Mouse (Mus musculus): ENCODE data around the gene Olfr1224-ps1. TPM values are rescaled to one million over a fixed set of nuclear protein-coding genes. Genes with fewer than 3 reads are reported as not detected.
"Not testable (repeated sequence)": the region's sequence is repeated elsewhere in the genome, so short reads cannot be mapped to it uniquely, and the experiment has no call there.

Olfr1224-ps1 gene
- total RNA-seq (2022), result not detected

- not testable (repeated sequence) for DNase-seq (ENCODE audit: low spot score in 2 of 2)
Measured at GRCm38 (mm10) chr2:89163991-89164390, at the start of gene Olfr1224-ps1. TSS of gene Olfr1224-ps1 (minus strand) at chr2:89164091.

DNA sequence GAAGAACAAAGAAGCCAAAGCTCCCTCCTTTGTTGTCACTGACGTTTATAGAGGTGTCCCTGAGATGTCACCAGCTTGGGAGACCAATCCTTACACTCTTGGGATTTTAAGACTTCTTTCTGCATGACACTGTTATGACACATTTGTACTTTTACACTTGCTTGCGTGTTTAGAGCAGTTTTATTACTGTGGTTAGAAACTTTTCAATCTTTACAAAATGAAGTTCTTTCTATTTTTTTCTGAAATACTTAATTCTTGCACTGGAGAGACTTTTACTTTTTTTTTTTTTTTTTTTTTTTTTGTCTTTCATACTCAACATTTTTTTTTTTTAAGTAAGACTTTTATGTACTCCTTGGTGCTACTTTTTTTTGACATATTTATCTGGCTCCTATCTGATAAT is 36.1 kb upstream of the Olfr1224-ps1 start, which contains the start of gene Olfr1226:
Olfr1226 (minus strand) TSS at position 101 of the 400 bp plus-strand sequence.
- DNase-seq (ENCODE audit: low spot score in 2 of 2), result no peak

- DNase-seq (ENCODE audit: low spot score in 2 of 2), result no peak
Measured at GRCm38 (mm10) chr2:89196325-89196982, 32.6 kb upstream of the Olfr1224-ps1 start.

DNA sequence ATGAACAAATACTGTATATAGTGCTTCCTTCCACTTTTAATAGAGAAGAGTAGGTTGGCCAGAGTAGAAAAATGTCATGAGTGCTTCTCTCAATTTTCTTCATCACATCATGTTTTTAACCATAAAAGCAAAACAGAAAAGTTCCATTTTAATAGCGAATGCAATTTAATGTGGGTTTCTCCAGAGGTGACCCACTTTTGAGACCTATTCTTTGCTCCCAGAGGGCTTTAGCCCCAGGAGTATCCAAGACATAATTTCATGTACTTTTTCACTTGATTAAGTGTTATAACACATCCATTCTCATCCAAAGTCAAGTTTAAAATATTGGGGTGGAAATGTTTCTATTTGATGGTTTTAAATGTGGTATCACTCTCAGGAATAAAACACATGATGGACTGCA is 10.7 kb upstream of the Olfr1224-ps1 start, which contains the start of gene Olfr1225:
Olfr1225 (minus strand) TSS at position 101 of the 400 bp plus-strand sequence.
- no peak for DNase-seq (ENCODE audit: low spot score in 2 of 2)

GRCm38 (mm10) chr2:89164711-89165110 is 820 bp upstream of the Olfr1224-ps1 start:
- not testable (repeated sequence) for DNase-seq (ENCODE audit: low spot score in 2 of 2)

DNA sequence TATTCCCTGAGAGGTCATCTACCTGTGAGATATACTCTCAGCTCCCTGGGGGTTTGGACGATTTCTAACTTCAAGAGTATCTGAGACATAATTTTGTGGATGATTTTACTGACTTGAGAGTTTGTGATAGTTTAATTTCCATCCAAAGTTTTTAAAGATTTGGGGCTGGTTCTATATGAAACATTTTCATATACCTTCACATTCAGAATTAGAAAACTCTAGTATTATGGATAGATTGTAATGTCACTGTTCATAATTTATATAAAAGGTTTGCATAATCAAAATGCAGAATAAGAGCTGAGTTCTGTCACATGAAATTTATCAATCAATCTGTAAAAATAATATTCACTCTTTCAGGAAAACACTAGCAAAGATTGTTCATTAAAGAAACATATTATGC is 12.4 kb downstream of the Olfr1224-ps1 start, which contains the start of gene Olfr1223:
Olfr1223 (minus strand) TSS at position 101 of the 400 bp plus-strand sequence.
- no peak for DNase-seq (ENCODE audit: low spot score in 2 of 2)

- DNase-seq (ENCODE audit: low spot score in 2 of 2), result no peak
Measured at GRCm38 (mm10) chr2:89132954-89133353, 30.9 kb downstream of the Olfr1224-ps1 start, which contains the start of gene Olfr1222. TSS of gene Olfr1222 (minus strand) at chr2:89133054.

DNA sequence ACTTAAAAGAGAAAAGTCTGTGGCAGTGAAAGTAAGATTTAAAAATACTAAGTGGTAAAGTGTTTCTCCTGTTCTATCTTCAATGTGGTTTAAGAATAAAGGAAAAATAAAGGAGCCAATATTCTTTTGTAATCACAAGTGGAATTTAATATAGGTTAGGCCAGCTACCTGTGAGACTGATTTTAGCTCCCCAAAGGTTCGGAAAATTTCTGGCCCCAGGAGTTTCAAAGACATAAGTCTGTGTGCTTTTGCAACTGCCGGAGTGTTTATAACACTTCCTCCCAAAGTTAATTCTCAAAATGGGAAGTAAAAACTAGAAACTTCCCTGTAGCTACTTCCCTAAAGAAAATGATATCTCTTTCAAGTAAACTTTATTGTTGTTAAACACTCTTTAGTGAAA is 46.7 kb downstream of the Olfr1224-ps1 start, which contains the start of gene Olfr1221:
Olfr1221 (minus strand) TSS at position 101 of the 400 bp plus-strand sequence.
- DNase-seq (ENCODE audit: low spot score in 2 of 2), result no peak

DNA sequence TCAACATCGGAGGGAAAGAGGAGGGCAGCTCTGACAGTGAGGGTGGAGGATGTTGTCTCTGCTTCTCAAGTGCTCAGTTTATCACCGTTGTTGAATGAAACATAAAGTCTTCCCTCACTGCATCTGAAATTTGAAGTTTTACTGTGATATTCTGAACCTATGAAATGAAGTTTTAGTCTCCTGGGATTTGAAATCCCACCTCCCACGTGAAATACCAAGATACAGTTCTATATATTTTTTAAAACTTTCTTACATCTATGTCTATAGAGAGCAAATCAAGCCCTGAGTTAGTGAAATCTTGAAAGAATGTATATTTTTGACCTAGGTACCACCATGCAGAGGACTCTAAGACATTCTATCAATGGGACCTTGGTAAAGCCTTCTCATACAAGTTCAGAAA is 57.2 kb downstream of the Olfr1224-ps1 start, which contains the start of gene Olfr1220:
Olfr1220 (minus strand) TSS at position 101 of the 400 bp plus-strand sequence.
- no peak for DNase-seq (ENCODE audit: low spot score in 2 of 2)

DNA sequence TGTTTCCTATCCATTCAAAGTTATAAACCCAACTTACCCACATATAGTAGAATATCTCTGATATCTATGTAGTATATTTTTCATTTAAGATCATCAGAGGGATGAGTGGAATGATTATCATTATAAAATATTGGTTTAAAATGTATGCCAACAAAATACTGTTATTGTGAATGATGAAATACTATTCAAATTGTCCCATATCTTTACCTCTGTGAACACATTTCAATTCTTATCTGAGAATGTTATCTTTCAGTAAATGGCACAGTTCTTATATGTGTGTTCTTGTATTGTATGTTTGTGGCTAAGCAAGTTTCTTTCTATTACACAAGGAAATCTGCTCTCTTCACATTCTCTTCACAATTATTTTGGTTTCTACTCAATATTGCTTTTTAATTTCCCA is 58.2 kb downstream of the Olfr1224-ps1 start:
- no peak for DNase-seq (ENCODE audit: low spot score in 2 of 2)

Other genes starting within 250 kb of the Olfr1224-ps1 start
- not detected for gene Olfr1209, start 248.9 kb downstream of the Olfr1224-ps1 start, total RNA-seq (2022)
- gene Olfr1211, start 226.0 kb downstream of the Olfr1224-ps1 start, total RNA-seq (2022), result not detected
- not detected for gene Olfr1212, start 210.1 kb downstream of the Olfr1224-ps1 start, total RNA-seq (2022)
- not detected for gene Gm13762, start 183.8 kb downstream of the Olfr1224-ps1 start, total RNA-seq (2022)
- not detected for gene Olfr1214, start 171.4 kb downstream of the Olfr1224-ps1 start, total RNA-seq (2022)
- gene Olfr1215, start 157.1 kb downstream of the Olfr1224-ps1 start, total RNA-seq (2022), result not detected
- gene Olfr1216, start 145.8 kb downstream of the Olfr1224-ps1 start, total RNA-seq (2022), result not detected
- not detected for gene Olfr1217, start 132.0 kb downstream of the Olfr1224-ps1 start, total RNA-seq (2022)
- not detected for gene Olfr1218, start 102.9 kb downstream of the Olfr1224-ps1 start, total RNA-seq (2022)
- not detected for gene Olfr1219, start 80.6 kb downstream of the Olfr1224-ps1 start, total RNA-seq (2022)
- not detected for gene Olfr1220, start 57.3 kb downstream of the Olfr1224-ps1 start, total RNA-seq (2022)
- not detected for gene Olfr1221, start 46.8 kb downstream of the Olfr1224-ps1 start, total RNA-seq (2022)
- not detected for gene Olfr1222, start 31.0 kb downstream of the Olfr1224-ps1 start, total RNA-seq (2022)
- gene Olfr1223, start 12.5 kb downstream of the Olfr1224-ps1 start, total RNA-seq (2022), result not detected
- gene Olfr1225, start 10.6 kb upstream of the Olfr1224-ps1 start, total RNA-seq (2022), result not detected
- not detected for gene Olfr1226, start 36.0 kb upstream of the Olfr1224-ps1 start, total RNA-seq (2022)
- gene Olfr1228, start 90.0 kb upstream of the Olfr1224-ps1 start, total RNA-seq (2022), result not detected
- not detected for gene Olfr1229, start 123.9 kb upstream of the Olfr1224-ps1 start, total RNA-seq (2022)
- gene Olfr1230, start 133.2 kb upstream of the Olfr1224-ps1 start, total RNA-seq (2022), result not detected
- not detected for gene Olfr1231, start 143.0 kb upstream of the Olfr1224-ps1 start, total RNA-seq (2022)
- not detected for gene Olfr1232, start 165.6 kb upstream of the Olfr1224-ps1 start, total RNA-seq (2022)
- not detected for gene Olfr1233, start 178.3 kb upstream of the Olfr1224-ps1 start, total RNA-seq (2022)
- gene Olfr1234, start 200.8 kb upstream of the Olfr1224-ps1 start, total RNA-seq (2022), result not detected
- not detected for gene Olfr1238, start 245.6 kb upstream of the Olfr1224-ps1 start, total RNA-seq (2022)

Data from left cerebral cortex, adult 8-10 months (tissue).